Mouse (Mus musculus) testis, adult 2 months (tissue): ENCODE data around the gene Pdhx.

Source experiments
- CTCF ChIP-seq: fragments of 200-500 bp; IDR thresholded peaks from 2 replicates; pipeline ENCODE4 v1.5.1; 2012; ENCODE audit warnings: low read depth, mild to moderate bottlenecking, inconsistent platforms, low read length, moderate library complexity; ENCODE audit not compliant: control insufficient read depth, insufficient read depth, insufficient replicate concordance
- POLR2A ChIP-seq: fragments of 200-500 bp; IDR thresholded peaks from 2 replicates; pipeline ENCODE4 v1.6.1; 2012; ENCODE audit warnings: low read depth, mild to moderate bottlenecking, inconsistent platforms, low read length, moderate library complexity; ENCODE audit not compliant: control insufficient read depth

GRCm38 (mm10) chr2:103067552-103068207, 5.6 kb downstream of the Pdhx start:
- no peak for TF ChIP-seq POLR2A
- TF ChIP-seq CTCF = no peak
